Mouse (Mus musculus): ENCODE measurements around the gene Ppp4r4.

DNA sequence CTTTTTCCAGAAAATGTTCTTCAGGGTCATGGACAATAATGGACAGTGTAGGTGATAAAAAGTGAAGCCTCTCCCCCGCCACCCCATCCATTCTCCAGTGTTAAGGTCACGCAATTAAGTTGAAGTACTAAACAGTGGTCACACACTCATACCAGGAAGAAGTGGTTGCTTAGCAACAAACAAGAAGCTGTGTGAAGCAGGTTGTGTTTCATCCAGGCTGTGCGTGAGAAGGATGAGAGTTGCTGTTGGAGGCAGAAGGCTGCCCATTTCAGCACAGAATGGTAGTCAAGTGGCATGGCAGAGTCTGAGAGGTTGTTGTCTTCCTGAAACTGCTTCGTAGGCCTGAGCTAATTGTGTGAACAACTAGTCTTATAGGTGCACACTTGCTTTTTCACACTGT, 23.7 kb upstream of the Ppp4r4 start:
- no peak for TF ChIP-seq CTCF (IDR thresholded peaks at IDR 0.05; ENCODE audit: extremely low read depth, insufficient read depth, low read length)
- TF ChIP-seq POLR2A (IDR thresholded peaks at IDR 0.05; ENCODE audit: extremely low read depth, insufficient read depth, low read length): no peak

Measured in cortical plate, adult 2 months (tissue).